Comparison of ENCODE assay signal across 8 mouse cellular contexts in genomic region chr8:70718297-70718696, GRCm38 (mm10). TPM values are rescaled to one million over a fixed set of nuclear protein-coding genes. Genes with fewer than 3 reads are reported as not detected.
DNase-seq lines count a peak whose midpoint lies in the region; ATAC-seq and TF ChIP-seq lines count a peak whose summit lies in the region.
"Had no signal": no experiment of that assay in that cellular context is flagged by ENCODE, and none has a peak within 500 bp of the region (broad histone marks: within the 10 kb centered on the region; RNA-seq: fewer than 3 reads in every experiment).

TSS of gene Gm3336 (plus strand) at chr8:70718543.

- peak; percentile 87 for DNase-seq in CD4-positive, CD25-positive, alpha-beta regulatory T cell, adult 2 months (ENCODE audit: low read depth, low spot score)
- peak; percentile 48 for DNase-seq in G1E (ENCODE audit: low spot score)
- DNase-seq in cerebellum, postnatal 25 days, result peak; percentile 85 to 90
- peak; percentile 56 for DNase-seq in left cerebral cortex, postnatal 4 days
- peak in 1 of 2 experiments; percentile 76 for DNase-seq in spleen, adult 2 months (ENCODE audit: low read depth in 1 of 2, low spot score in 2 of 2)

- H3K9me3 ChIP-seq in G1E (replicated peaks), result no peaks in the 10 kb centered on the region
- H3K9me3 ChIP-seq in hindbrain, embryonic 12.5 days (replicated peaks), result no peaks in the 10 kb centered on the region

- H3K27ac ChIP-seq in hindbrain, embryonic 12.5 days, result no peak within 1 kb of the TSS
- no peak within 1 kb of the TSS for H3K27ac ChIP-seq in spleen, adult 2 months (ENCODE audit: insufficient read depth, low read length)

- intact Hi-C loops in left cerebral cortex, postnatal 4 days (cut with DNase I), result no loop called here

- H3K4me3 ChIP-seq in G1E (ENCODE audit: low read depth, low read length), result peak within 1 kb of the TSS; percentile 59; the same call in 1 of the 2 replicates
- no peak within 1 kb of the TSS for H3K4me3 ChIP-seq in hindbrain, embryonic 12.5 days
- H3K4me3 ChIP-seq in spleen, adult 2 months (ENCODE audit: extremely low read depth, insufficient read depth, insufficient read length), result no peak within 1 kb of the TSS

- no peak; the same call in 1 of the 2 replicates for ATAC-seq in G1E (ENCODE audit: extremely low read depth, insufficient number of reproducible peaks, low FRiP score, poor library complexity, severe bottlenecking)
- ATAC-seq in hindbrain, embryonic 12.5 days (ENCODE audit: low FRiP score), result no peak; the same call in 1 of the 2 replicates
- ATAC-seq in megakaryocyte-erythroid progenitor cell, adult 5-6 weeks (replicated peaks; ENCODE audit: low FRiP score, low TSS enrichment, poor library complexity, severe bottlenecking), result peak; percentile 77

- TF ChIP-seq POLR2A in spleen, adult 2 months (IDR thresholded peaks at IDR 0.05; ENCODE audit: low read depth, low read length), result no peak

- 0 out of 2 replicates have a peak within 1 kb of the TSS, but pooled peaks have one; percentile 15 for H3K4me2 ChIP-seq in hindbrain, embryonic 12.5 days (replicated peaks)

- no peak within 1 kb of the TSS for H3K9ac ChIP-seq in hindbrain, embryonic 12.5 days

- peak; percentile 93 for TF ChIP-seq CTCF in G1E (IDR thresholded peaks at IDR 0.05; ENCODE audit: low read depth, low read length)
- TF ChIP-seq CTCF in spleen, adult 2 months (IDR thresholded peaks at IDR 0.05; ENCODE audit: extremely low read depth, insufficient read depth, insufficient read length, insufficient replicate concordance), result peak; percentile 97

- no peaks in the 10 kb centered on the region for H3K36me3 ChIP-seq in G1E (replicated peaks)
- H3K36me3 ChIP-seq in hindbrain, embryonic 12.5 days, result no peaks in the 10 kb centered on the region
- no peaks in the 10 kb centered on the region for H3K36me3 ChIP-seq in spleen, adult 2 months (ENCODE audit: control insufficient read depth, insufficient read depth, low read length)

- peaks cover 18% of the 10 kb centered on the region for H3K4me1 ChIP-seq in G1E (ENCODE audit: insufficient read depth, low read depth, low read length)
- H3K4me1 ChIP-seq in hindbrain, embryonic 12.5 days, result peaks cover 7% of the 10 kb centered on the region; the same call in 1 of the 2 replicates
- H3K4me1 ChIP-seq in spleen, adult 2 months (ENCODE audit: control insufficient read depth, insufficient read depth, insufficient read length), result peaks cover 3% of the 10 kb centered on the region

- WGBS in hindbrain, embryonic 12.5 days, result 4% methylated on average over 19 of the region's 19 CpGs
- 2% methylated on average over 19 of the region's 19 CpGs for WGBS in spleen, adult 2 months

- peaks cover 48% of the 10 kb centered on the region for H3K27me3 ChIP-seq in G1E (ENCODE audit: insufficient read depth, low read length)
- peaks cover 12% of the 10 kb centered on the region; the same call in 1 of the 2 replicates for H3K27me3 ChIP-seq in hindbrain, embryonic 12.5 days
- no peaks in the 10 kb centered on the region for H3K27me3 ChIP-seq in spleen, adult 2 months (ENCODE audit: control insufficient read depth, insufficient read depth, low read length)

RNA-seq across cellular contexts. Expression of gene Gm3336, which starts in this region (rescaled TPM):
- total RNA-seq in G1E (2014; fragmentation: Nextera tagmentation) (1.6 and 3.7 TPM in 2 replicates), G1E (2017) (0.93 and 2.8 TPM in 2 replicates)
- polyA plus RNA-seq in G1E (2012), result 0.66 and 0.68 TPM in 2 replicates
- not detected in 2 replicates for polyA plus RNA-seq in hindbrain, embryonic 12.5 days (2016; fragmentation: Nextera tagmentation; extraction: Ambion mirVana)
- not detected for total RNA-seq in left cerebral cortex, postnatal 4 days (2021)
- total RNA-seq in megakaryocyte-erythroid progenitor cell, adult 5-6 weeks (2014; fragmentation: Nextera tagmentation), result not detected in 2 replicates
- total RNA-seq in megakaryocyte-erythroid progenitor cell, adult 5-6 weeks (2017), result not detected in 2 replicates
- 0.65 and 0.92 TPM in 2 replicates for polyA plus RNA-seq in spleen, adult 2 months (2012; rRNA removed)
- total RNA-seq: heart, postnatal 10 days had no signal

Comparison
In these comparisons a context has a peak if more than half of its experiments do, and no peak if none do; other contexts are left out.
1. Peak in DNase-seq in left cerebral cortex, postnatal 4 days; RNA of the gene not detected or under 1 TPM.
2. Peak in ATAC-seq in megakaryocyte-erythroid progenitor cell, adult 5-6 weeks; RNA of the gene not detected or under 1 TPM.